Mouse (Mus musculus): ENCODE data around the gene Gm11060.

DNA sequence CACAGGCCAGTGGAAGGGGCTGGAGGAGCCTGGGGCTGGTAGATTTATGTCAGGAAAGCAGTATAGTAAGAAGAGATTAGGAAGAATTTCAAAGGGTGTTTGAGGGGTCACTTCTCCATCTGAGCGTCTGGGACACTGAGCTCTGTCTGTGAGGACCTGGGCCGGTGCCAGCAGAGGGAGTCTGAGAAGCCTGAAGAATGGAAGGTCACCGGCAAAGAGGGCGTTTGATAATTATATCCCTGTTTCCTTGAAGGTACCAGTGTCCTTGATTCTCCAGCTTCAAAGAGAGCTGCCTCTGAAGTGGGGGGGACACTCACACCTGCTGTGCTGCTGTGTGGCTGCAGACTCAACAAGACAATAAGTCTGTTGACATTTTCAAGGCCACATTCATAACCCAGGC, 17.6 kb upstream of the Gm11060 start:
- no peak for TF ChIP-seq GATA1 (IDR thresholded peaks at IDR 0.05; ENCODE audit: borderline replicate concordance, low read length)
- no peak for TF ChIP-seq FLI1 (IDR thresholded peaks at IDR 0.05; ENCODE audit: low read length)

All from megakaryocyte, embryonic 14.5 days (primary cell).